Mouse (Mus musculus) E14TG2a.4 (cell line): ENCODE data around the gene Elf3.
"Not testable (repeated sequence)": the region's sequence is repeated elsewhere in the genome, so short reads cannot be mapped to it uniquely, and the experiment has no call there.

ENCODE experiments used
- H3K27me3 ChIP-seq: 2 replicates; pipeline ENCODE4 v1.6.1; 2014; ENCODE audit warnings: low read length, control low read depth; ENCODE audit not compliant: insufficient read depth
- H3K36me3 ChIP-seq: 2 replicates; pipeline ENCODE4 v1.6.1; 2014; ENCODE audit warnings: low read length, control low read depth; ENCODE audit not compliant: insufficient read depth
- H3K4me1 ChIP-seq: replicated peaks from 2 replicates; pipeline ENCODE4 v1.6.1; 2014; ENCODE audit warnings: low read depth, low read length, control low read depth
- H3K4me3 ChIP-seq: replicated peaks from 2 replicates; pipeline ENCODE4 v1.5.1; 2014; ENCODE audit warnings: mild to moderate bottlenecking, low read length
- H3K9me3 ChIP-seq: 2 replicates; pipeline ENCODE4 v1.6.1; 2014; ENCODE audit warnings: low read length, control low read depth
- CTCF ChIP-seq: conservative IDR thresholded peaks from 2 replicates; pipeline ENCODE4 v1.5.1; 2014; ENCODE audit warnings: low read length
- NANOG ChIP-seq: IDR thresholded peaks from 2 replicates; pipeline ENCODE4 v1.6.1; 2014; ENCODE audit warnings: borderline replicate concordance, low read length, mixed read lengths
- POU5F1 ChIP-seq: IDR thresholded peaks from 2 replicates; pipeline ENCODE4 v1.6.1; 2014; ENCODE audit warnings: low read length, borderline replicate concordance

The Elf3 gene

GRCm38 (mm10) chr1:135251405-135251804 lies 7.0 kb downstream of the Elf3 start:
- H3K4me3 ChIP-seq: 0 out of 2 replicates have a peak overlapping the region, but pooled peaks have one; percentile 32
- no peaks in the 10 kb centered on the region for H3K27me3 ChIP-seq
- H3K36me3 ChIP-seq: peaks cover 39% of the 10 kb centered on the region
- H3K9me3 ChIP-seq: peaks cover 5% of the 10 kb centered on the region; the same call in 1 of the 2 replicates
- H3K4me1 ChIP-seq: peaks cover 87% of the 10 kb centered on the region
- TF ChIP-seq POU5F1 (no peak), NANOG (no peak), CTCF (no peak)

DNA sequence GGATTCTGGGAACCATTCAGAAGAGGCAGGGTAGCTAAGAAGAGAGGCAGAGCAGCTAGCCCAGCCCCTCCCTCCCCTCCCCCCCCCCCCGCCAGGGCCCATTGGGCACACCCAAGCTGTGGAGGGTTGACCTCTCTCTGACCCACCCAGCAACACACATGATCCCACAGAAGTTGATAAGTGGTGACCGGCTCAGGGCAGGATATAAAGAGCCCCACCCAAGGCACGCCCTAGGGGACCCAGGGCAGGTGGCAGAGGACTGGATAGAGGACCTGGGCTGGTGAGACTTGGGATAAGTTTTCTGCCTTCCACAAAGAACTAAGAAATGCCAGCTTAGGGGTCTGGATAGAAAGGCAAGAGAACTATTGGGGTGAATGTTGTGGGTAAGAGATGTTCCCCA lies 7.7 kb downstream of the Elf3 start:
- Histone ChIP-seq H3K9me3 (peaks cover 5% of the 10 kb centered on the region; the same call in 1 of the 2 replicates), H3K4me1 (peaks cover 80% of the 10 kb centered on the region), H3K27me3 (no peaks in the 10 kb centered on the region), H3K4me3 (0 out of 2 replicates have a peak overlapping the region, but pooled peaks have one; percentile 32), H3K36me3 (peaks cover 32% of the 10 kb centered on the region)
- TF ChIP-seq POU5F1 (no peak), NANOG (no peak), CTCF (no peak)

DNA sequence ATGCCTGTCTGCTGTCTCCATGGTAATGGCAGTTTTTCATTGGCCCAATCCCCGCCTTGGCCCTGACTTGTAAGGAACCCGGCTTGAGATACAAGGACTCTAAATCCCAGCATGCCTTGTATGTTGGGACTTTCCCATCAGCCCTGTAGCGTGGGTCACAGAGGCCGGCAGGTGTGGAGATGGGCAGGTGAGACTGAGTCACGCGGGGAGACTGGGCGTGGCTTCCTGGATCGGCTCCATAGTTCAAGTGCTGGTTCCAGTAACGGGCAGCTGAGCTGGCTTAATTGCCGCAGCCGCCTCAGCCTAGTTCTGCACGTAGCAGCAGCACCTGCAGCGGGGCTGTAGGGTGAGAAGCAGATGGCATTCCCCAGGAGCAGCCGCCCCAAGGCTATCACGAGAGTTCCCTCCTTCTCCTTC lies 9.9 kb downstream of the Elf3 start:
- Histone ChIP-seq H3K27me3 (no peaks in the 10 kb centered on the region), H3K4me1 (peaks cover 58% of the 10 kb centered on the region), H3K36me3 (peaks cover 9% of the 10 kb centered on the region), H3K9me3 (no peaks in the 10 kb centered on the region), H3K4me3 (peak overlapping the region; percentile 73)
- TF ChIP-seq CTCF (no peak), NANOG (no peak), POU5F1 (no peak)

DNA sequence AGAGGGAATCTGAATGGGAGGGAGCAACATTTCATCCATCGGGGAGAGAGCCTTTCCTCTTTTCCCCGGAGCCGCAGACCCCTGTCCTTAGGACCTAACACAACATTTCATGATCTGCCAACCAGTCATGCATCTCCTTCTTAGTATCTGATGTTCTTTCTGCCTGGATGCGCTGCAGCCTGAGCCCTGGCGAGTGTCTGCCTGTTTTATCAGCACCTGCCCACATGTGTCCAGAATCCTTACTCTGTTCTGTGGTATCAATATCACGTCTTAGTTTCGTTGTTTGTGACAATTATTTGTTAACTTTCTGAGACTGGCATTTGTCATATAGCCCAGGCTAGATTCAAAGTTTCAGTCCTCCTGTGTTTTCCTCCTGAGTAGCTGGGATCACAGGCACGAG lies 14.4 kb downstream of the Elf3 start:
- TF ChIP-seq NANOG (no peak), CTCF (no peak), POU5F1 (no peak)
- peaks cover 24% of the 10 kb centered on the region for H3K4me1 ChIP-seq
- H3K36me3 ChIP-seq: no peaks in the 10 kb centered on the region
- no peaks in the 10 kb centered on the region for H3K27me3 ChIP-seq
- no peak overlapping the region for H3K4me3 ChIP-seq
- no peaks in the 10 kb centered on the region for H3K9me3 ChIP-seq

GRCm38 (mm10) chr1:135240206-135240605 lies 18.2 kb downstream of the Elf3 start:
- H3K9me3 ChIP-seq, H3K4me3 ChIP-seq, H3K27me3 ChIP-seq, H3K36me3 ChIP-seq: not testable (repeated sequence)
- peaks cover 22% of the 10 kb centered on the region for H3K4me1 ChIP-seq

DNA sequence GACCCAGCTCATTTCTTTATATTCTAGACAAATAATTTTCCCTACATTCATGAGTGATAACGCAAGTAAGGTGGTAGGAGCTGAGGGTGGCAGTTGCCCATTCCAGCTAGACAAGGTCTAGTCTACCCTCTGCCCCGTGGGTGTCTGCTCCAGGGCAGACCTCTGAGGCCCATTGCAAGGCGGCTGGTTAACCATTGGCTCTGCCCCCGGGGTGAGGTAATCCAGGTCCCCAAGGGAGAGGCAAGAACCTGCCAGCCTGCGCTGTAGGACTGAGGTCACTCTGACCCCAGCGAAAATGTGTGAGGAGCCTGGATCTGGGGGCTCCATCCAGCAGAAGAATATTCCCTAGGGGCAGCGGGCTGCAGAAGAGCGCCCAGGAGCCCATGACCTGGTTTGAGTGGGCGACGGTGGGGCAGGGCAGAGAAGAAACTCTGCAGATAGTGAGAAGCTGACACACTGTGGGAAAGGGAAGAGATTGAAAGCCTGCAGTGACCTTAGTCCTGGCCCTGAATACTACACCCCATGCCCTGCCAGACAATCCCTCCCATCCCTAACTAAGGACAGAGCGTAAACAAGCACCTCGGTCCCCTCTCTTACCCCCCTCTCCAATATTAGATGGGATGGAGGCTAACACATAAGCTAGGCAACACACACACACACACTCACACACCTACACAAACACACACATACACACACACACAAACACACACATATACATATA lies 21.1 kb downstream of the Elf3 start:
- no peak for TF ChIP-seq NANOG
- TF ChIP-seq CTCF: no peak
- TF ChIP-seq POU5F1: no peak
- H3K4me1 ChIP-seq: peaks cover 35% of the 10 kb centered on the region
- H3K4me3 ChIP-seq: peak overlapping the region; percentile 21
- H3K27me3 ChIP-seq: no peaks in the 10 kb centered on the region
- H3K36me3 ChIP-seq: no peaks in the 10 kb centered on the region
- H3K9me3 ChIP-seq: no peaks in the 10 kb centered on the region

DNA sequence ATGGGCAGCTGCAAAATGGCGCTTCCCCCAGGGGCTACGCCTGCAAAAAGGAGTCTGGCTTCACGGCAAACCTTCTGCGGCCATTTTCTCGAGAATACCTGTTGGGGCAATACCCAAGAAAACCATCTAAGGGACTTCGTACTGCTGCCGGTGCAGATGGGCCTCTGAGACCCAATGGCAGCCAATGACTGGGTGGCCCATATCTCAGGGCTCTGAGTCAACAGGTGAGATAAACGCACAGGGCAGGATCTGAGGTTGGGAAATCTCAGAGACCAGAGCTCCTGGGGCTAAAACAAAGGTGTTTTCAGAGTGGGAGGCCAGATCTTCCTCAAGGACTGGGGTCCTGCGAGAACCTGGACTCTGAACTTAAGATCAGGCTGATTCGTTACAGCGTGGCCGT lies 23.6 kb downstream of the Elf3 start:
- Histone ChIP-seq H3K4me1 (peaks cover 31% of the 10 kb centered on the region), H3K36me3 (no peaks in the 10 kb centered on the region), H3K9me3 (no peaks in the 10 kb centered on the region), H3K4me3 (peak overlapping the region; percentile 60), H3K27me3 (no peaks in the 10 kb centered on the region)
- no peak for TF ChIP-seq CTCF
- no peak for TF ChIP-seq NANOG
- no peak for TF ChIP-seq POU5F1

GRCm38 (mm10) chr1:135233961-135234360 lies 24.4 kb downstream of the Elf3 start:
- H3K4me3 ChIP-seq: no peak overlapping the region
- no peak for TF ChIP-seq POU5F1
- TF ChIP-seq CTCF: no peak
- no peak for TF ChIP-seq NANOG
- no peaks in the 10 kb centered on the region for H3K36me3 ChIP-seq
- no peaks in the 10 kb centered on the region for H3K9me3 ChIP-seq
- H3K4me1 ChIP-seq: peaks cover 25% of the 10 kb centered on the region
- H3K27me3 ChIP-seq: no peaks in the 10 kb centered on the region

GRCm38 (mm10) chr1:135231878-135232277 lies 26.5 kb downstream of the Elf3 start:
- not testable (repeated sequence) for H3K9me3 ChIP-seq

More at GRCm38 (mm10) chr1:135231878-135232277, 26.5 kb downstream of the Elf3 start:
- H3K4me3 ChIP-seq, H3K36me3 ChIP-seq, H3K27me3 ChIP-seq: not testable (repeated sequence)
- H3K4me1 ChIP-seq: peaks cover 19% of the 10 kb centered on the region
